Mouse (Mus musculus): Measurements from ENCODE around the gene Robo3. TPM values are rescaled to one million over a fixed set of nuclear protein-coding genes. Genes with fewer than 3 reads are reported as not detected.

Gene Robo3
- total RNA-seq (2015) (not detected in 2 replicates), total RNA-seq (2017) (0.20 TPM in 1 of 2 replicates, not detected in the other)

- no peak for ATAC-seq (ENCODE audit: poor library complexity, severe bottlenecking)
Observed at GRCm38 (mm10) chr9:37432720-37433421, at the start of gene Robo3. Gene Robo3 (minus strand): TSS chr9:37433246.

- no peak for ATAC-seq (ENCODE audit: poor library complexity, severe bottlenecking)
Observed at GRCm38 (mm10) chr9:37474923-37475322, 41.9 kb upstream of the Robo3 start.

- no peak for ATAC-seq (ENCODE audit: poor library complexity, severe bottlenecking)
Observed at GRCm38 (mm10) chr9:37473611-37474125, 40.6 kb upstream of the Robo3 start.

GRCm38 (mm10) chr9:37462764-37463163 lies 29.7 kb upstream of the Robo3 start:
- ATAC-seq (ENCODE audit: poor library complexity, severe bottlenecking), result peak; percentile 70

GRCm38 (mm10) chr9:37461571-37461970 lies 28.5 kb upstream of the Robo3 start:
- no peak for ATAC-seq (ENCODE audit: poor library complexity, severe bottlenecking)

- ATAC-seq (ENCODE audit: poor library complexity, severe bottlenecking), result no peak
Observed at GRCm38 (mm10) chr9:37460961-37461340, 27.9 kb upstream of the Robo3 start.

- no peak for ATAC-seq (ENCODE audit: poor library complexity, severe bottlenecking)
Observed at GRCm38 (mm10) chr9:37460043-37460960, 27.3 kb upstream of the Robo3 start.

GRCm38 (mm10) chr9:37459665-37460042 lies 26.6 kb upstream of the Robo3 start:
- ATAC-seq (ENCODE audit: poor library complexity, severe bottlenecking), result no peak

GRCm38 (mm10) chr9:37457151-37457550 lies 24.1 kb upstream of the Robo3 start:
- ATAC-seq (ENCODE audit: poor library complexity, severe bottlenecking), result no peak

- no peak for ATAC-seq (ENCODE audit: poor library complexity, severe bottlenecking)
Observed at GRCm38 (mm10) chr9:37456481-37456910, 23.4 kb upstream of the Robo3 start.

- no peak for ATAC-seq (ENCODE audit: poor library complexity, severe bottlenecking)
Observed at GRCm38 (mm10) chr9:37455868-37456267, 22.8 kb upstream of the Robo3 start.

GRCm38 (mm10) chr9:37454991-37455390 lies 21.9 kb upstream of the Robo3 start:
- ATAC-seq (ENCODE audit: poor library complexity, severe bottlenecking), result no peak

GRCm38 (mm10) chr9:37454011-37454492 lies 21.0 kb upstream of the Robo3 start:
- no peak for ATAC-seq (ENCODE audit: poor library complexity, severe bottlenecking)

GRCm38 (mm10) chr9:37453328-37453727 lies 20.3 kb upstream of the Robo3 start:
- no peak for ATAC-seq (ENCODE audit: poor library complexity, severe bottlenecking)

- no peak for ATAC-seq (ENCODE audit: poor library complexity, severe bottlenecking)
Observed at GRCm38 (mm10) chr9:37452401-37452800, 19.4 kb upstream of the Robo3 start.

GRCm38 (mm10) chr9:37437772-37438735 lies 5.0 kb upstream of the Robo3 start:
- no peak for ATAC-seq (ENCODE audit: poor library complexity, severe bottlenecking)

GRCm38 (mm10) chr9:37435616-37436015 lies 2.6 kb upstream of the Robo3 start:
- ATAC-seq (ENCODE audit: poor library complexity, severe bottlenecking), result no peak

GRCm38 (mm10) chr9:37434932-37435331 lies 1.9 kb upstream of the Robo3 start:
- no peak for ATAC-seq (ENCODE audit: poor library complexity, severe bottlenecking)

GRCm38 (mm10) chr9:37433823-37434560 lies 946 bp upstream of the Robo3 start:
- no peak for ATAC-seq (ENCODE audit: poor library complexity, severe bottlenecking)
